Mouse (Mus musculus) pancreas, adult 10 weeks (tissue): ENCODE measurements around the gene Apool. TPM values are rescaled to one million over a fixed set of nuclear protein-coding genes. Genes with fewer than 3 reads are reported as not detected.

Experiments
- polyA plus RNA-seq: library from polyadenylated mRNA; stranded (reverse); fragments of 350-450 nt; fragmentation: Illumina TruSeq; extraction: RNeasy Lipid Tissue Mini Kit (QIAGEN cat#74804); gene quantifications from one replicate; pipeline ENCODE4 v1.2.3, GENCODE M21; 2015; ENCODE audit warnings: low read depth, low replicate concordance; ENCODE audit not compliant: insufficient read depth

The Apool gene
- polyA plus RNA-seq: 3.8 TPM

GRCm38 (mm10) chrX:112310804-112311530 lies at the start of gene Apool:
TSS of gene Apool (plus strand) at chrX:112311334.

DNA sequence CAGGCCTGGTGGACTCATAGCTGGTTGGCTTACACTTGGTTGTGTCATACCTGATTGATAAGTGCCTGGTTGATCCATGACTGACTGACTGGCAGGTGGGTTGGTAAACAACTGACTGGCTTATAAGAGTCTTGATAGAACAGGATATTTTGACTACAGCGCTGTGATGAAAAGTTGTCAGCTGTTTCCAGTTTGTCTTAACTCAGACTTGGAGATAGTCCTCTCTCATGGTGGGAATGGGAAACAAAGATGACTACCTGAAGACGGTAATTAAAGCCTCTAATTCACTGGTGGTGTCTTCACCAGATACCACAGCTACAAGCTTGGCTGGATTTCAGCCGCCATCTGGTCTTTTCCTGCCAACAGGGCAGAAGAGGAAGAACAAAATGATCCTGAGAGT lies 95.5 kb downstream of the Apool start, which contains the start of gene Satl1:
TSS of gene Satl1 (minus strand) at position 101 of the 400 bp plus-strand sequence.

Other genes starting within 250 kb of the Apool start
- not detected for gene 4933403O08Rik, start 72.3 kb upstream of the Apool start, polyA plus RNA-seq
- gene Satl1, start 95.4 kb downstream of the Apool start, polyA plus RNA-seq: not detected
- not detected for gene 2010106E10Rik, start 183.9 kb downstream of the Apool start, polyA plus RNA-seq